Comparison of ENCODE assay signal across 8 mouse cellular contexts in genomic region chr17:24638840-24639239, GRCm38 (mm10). TPM values are rescaled to one million over a fixed set of nuclear protein-coding genes. Genes with fewer than 3 reads are reported as not detected.
A peak's percentile ranks its signal among the peaks of the same experiment; 100 is the strongest.
DNase-seq lines count a peak whose midpoint lies in the region; ATAC-seq and TF ChIP-seq lines count a peak whose summit lies in the region.

No protein-coding gene starts in this region.

- H3K4me2 ChIP-seq in liver, embryonic 12.5 days: no peak overlapping the region
- peak overlapping the region; percentile 25; the same call in 1 of the 2 replicates for H3K4me2 ChIP-seq in limb, embryonic 11.5 days (ENCODE audit: low read depth, severe bottlenecking)
- no peak overlapping the region for H3K4me2 ChIP-seq in stomach, embryonic 15.5 days

- no peak overlapping the region for H3K9ac ChIP-seq in liver, adult 2 months (ENCODE audit: low read depth, low read length)
- no peak overlapping the region for H3K9ac ChIP-seq in liver, embryonic 12.5 days
- H3K9ac ChIP-seq in limb, embryonic 11.5 days (ENCODE audit: low read length): peak overlapping the region; percentile 57
- H3K9ac ChIP-seq in stomach, embryonic 15.5 days: no peak overlapping the region

- no peak for TF ChIP-seq CTCF in liver, adult 2 months (IDR thresholded peaks at IDR 0.05; ENCODE audit: low read depth, low read length)

- no peak for ATAC-seq in liver, embryonic 12.5 days
- peak; percentile 7; the same call in 1 of the 2 replicates for ATAC-seq in limb, embryonic 11.5 days (ENCODE audit: insufficient number of reproducible peaks, low FRiP score, low TSS enrichment, low read depth)
- peak; percentile 79 for ATAC-seq in stomach, embryonic 15.5 days (ENCODE audit: insufficient read depth, low FRiP score, low read depth)

- no peaks in the 10 kb centered on the region for H3K79me2 ChIP-seq in liver, adult 2 months (ENCODE audit: control insufficient read depth, insufficient read depth, low read length)

- no peak overlapping the region for H3K27ac ChIP-seq in liver, adult 2 months (replicated peaks; ENCODE audit: insufficient read depth, low read depth, low read length)
- no peak overlapping the region for H3K27ac ChIP-seq in liver, embryonic 12.5 days
- peak overlapping the region; percentile 97 for H3K27ac ChIP-seq in limb, embryonic 11.5 days (replicated peaks; ENCODE audit: low read depth, low read length)
- peak overlapping the region; percentile 91 for H3K27ac ChIP-seq in stomach, embryonic 15.5 days

- no peaks in the 10 kb centered on the region for H3K9me3 ChIP-seq in liver, embryonic 12.5 days (replicated peaks)
- no peaks in the 10 kb centered on the region for H3K9me3 ChIP-seq in limb, embryonic 11.5 days (ENCODE audit: control insufficient read depth, low read length)
- H3K9me3 ChIP-seq in stomach, embryonic 15.5 days: no peaks in the 10 kb centered on the region

- no peak overlapping the region for H3K4me3 ChIP-seq in liver, adult 2 months (ENCODE audit: insufficient read depth, low read depth, low read length)
- H3K4me3 ChIP-seq in liver, embryonic 12.5 days: no peak overlapping the region
- H3K4me3 ChIP-seq in limb, embryonic 11.5 days (ENCODE audit: low read depth, low read length): no peak overlapping the region
- H3K4me3 ChIP-seq in stomach, embryonic 15.5 days (replicated peaks): no peak overlapping the region

- no peaks in the 10 kb centered on the region for H3K27me3 ChIP-seq in liver, adult 2 months (ENCODE audit: control insufficient read depth, insufficient read depth, low read length)
- no peaks in the 10 kb centered on the region for H3K27me3 ChIP-seq in liver, embryonic 12.5 days (replicated peaks)
- H3K27me3 ChIP-seq in limb, embryonic 11.5 days (ENCODE audit: control insufficient read depth, insufficient read depth, low read length): no peaks in the 10 kb centered on the region
- no peaks in the 10 kb centered on the region for H3K27me3 ChIP-seq in stomach, embryonic 15.5 days (replicated peaks)

- no peak for TF ChIP-seq POLR2A in liver, adult 2 months (IDR thresholded peaks at IDR 0.05; ENCODE audit: extremely low read depth, insufficient read depth, low read length)

- H3K4me1 ChIP-seq in liver, adult 2 months (ENCODE audit: control insufficient read depth, insufficient read depth, low read length): 0 out of 2 replicates have a peak, but pooled peaks cover 3% of the 10 kb centered on the region
- peaks cover 21% of the 10 kb centered on the region for H3K4me1 ChIP-seq in liver, embryonic 12.5 days
- peaks cover 23% of the 10 kb centered on the region for H3K4me1 ChIP-seq in limb, embryonic 11.5 days (ENCODE audit: control insufficient read depth, insufficient read depth, low read length)
- peaks cover 17% of the 10 kb centered on the region for H3K4me1 ChIP-seq in stomach, embryonic 15.5 days

- H3K36me3 ChIP-seq in liver, adult 2 months (ENCODE audit: control insufficient read depth, insufficient read depth, low read length): peaks cover 5% of the 10 kb centered on the region; the same call in 1 of the 2 replicates
- H3K36me3 ChIP-seq in liver, embryonic 12.5 days: peaks cover 15% of the 10 kb centered on the region; the same call in 1 of the 2 replicates
- peaks cover 8% of the 10 kb centered on the region for H3K36me3 ChIP-seq in limb, embryonic 11.5 days (ENCODE audit: control insufficient read depth, insufficient read depth, low read length)
- H3K36me3 ChIP-seq in stomach, embryonic 15.5 days: no peaks in the 10 kb centered on the region

- peak; percentile 44 for DNase-seq in liver, adult 2 months (ENCODE audit: extremely low read depth, low read depth, low spot score)
- DNase-seq in heart, postnatal 4 days: peak; percentile 81
- no peak for DNase-seq in limb, embryonic 11.5 days (ENCODE audit: low spot score)
- DNase-seq in left cerebral cortex, adult 9 months (ENCODE audit: low spot score in 2 of 2): no peak
- DNase-seq in thymus, postnatal 0 days (ENCODE audit: low spot score): no peak
- DNase-seq in right cerebral cortex, postnatal 36 days (ENCODE audit: low spot score in 2 of 2): no peak

- WGBS in liver, adult 2 months: 83% methylated on average over 9 of the region's 9 CpGs
- WGBS in liver, embryonic 12.5 days (ENCODE audit: insufficient replicate concordance): 73% methylated on average over 9 of the region's 9 CpGs
- 54% methylated on average over 9 of the region's 9 CpGs for WGBS in limb, embryonic 11.5 days
- WGBS in stomach, embryonic 15.5 days: 45% methylated on average over 9 of the region's 9 CpGs

RNA-seq across cellular contexts. Expression of gene Nthl1, which starts 6.4 kb away (rescaled TPM):
- 8.1 and 9.7 TPM in 2 replicates for total RNA-seq in liver, adult 2 months (2014; rRNA removed)
- 11.3 and 11.5 TPM in 2 replicates for polyA plus RNA-seq in liver, adult 2 months (2012; rRNA removed)
- 11.3 and 12.4 TPM in 2 replicates for polyA plus RNA-seq in liver, embryonic 12.5 days (2016; fragmentation: Nextera tagmentation; extraction: Ambion mirVana)
- 1 to 10 TPM; 4.0 TPM for total RNA-seq in heart, postnatal 4 days (2021)
- polyA plus RNA-seq in limb, embryonic 11.5 days (2014; fragmentation: Nextera tagmentation; extraction: Ambion mirVana): 19.5 and 23.2 TPM in 2 replicates
- 18.7 and 20.3 TPM in 2 replicates for polyA plus RNA-seq in stomach, embryonic 15.5 days (2015; fragmentation: Nextera tagmentation; extraction: Ambion mirVana)
- 8.2 and 10.4 TPM in 2 replicates for polyA plus RNA-seq in thymus, postnatal 0 days (2015; fragmentation: Nextera tagmentation; extraction: Ambion mirVana)

RNA-seq across cellular contexts. Expression of gene Tsc2, which starts 6.4 kb away (rescaled TPM):
- total RNA-seq in liver, adult 2 months (2014; rRNA removed): 19.5 and 27.9 TPM in 2 replicates
- 63.4 and 79.3 TPM in 2 replicates for polyA plus RNA-seq in liver, adult 2 months (2012; rRNA removed)
- polyA plus RNA-seq in liver, embryonic 12.5 days (2016; fragmentation: Nextera tagmentation; extraction: Ambion mirVana): 30.8 and 35.0 TPM in 2 replicates
- total RNA-seq in heart, postnatal 4 days (2021): 10 to 100 TPM; 82.9 to 87.9 TPM
- 62.7 and 66.8 TPM in 2 replicates for polyA plus RNA-seq in limb, embryonic 11.5 days (2014; fragmentation: Nextera tagmentation; extraction: Ambion mirVana)
- 45.4 TPM in 2 replicates for polyA plus RNA-seq in stomach, embryonic 15.5 days (2015; fragmentation: Nextera tagmentation; extraction: Ambion mirVana)
- 25.0 and 26.0 TPM in 2 replicates for polyA plus RNA-seq in thymus, postnatal 0 days (2015; fragmentation: Nextera tagmentation; extraction: Ambion mirVana)

RNA-seq across cellular contexts. Expression of gene Slc9a3r2, which starts 11.3 kb away (rescaled TPM):
- 8.8 and 13.6 TPM in 2 replicates for total RNA-seq in liver, adult 2 months (2014; rRNA removed)
- polyA plus RNA-seq in liver, adult 2 months (2012; rRNA removed): 24.9 and 31.5 TPM in 2 replicates
- polyA plus RNA-seq in liver, embryonic 12.5 days (2016; fragmentation: Nextera tagmentation; extraction: Ambion mirVana): 14.6 and 15.2 TPM in 2 replicates
- total RNA-seq in heart, postnatal 4 days (2021): 10 to 100 TPM; 61.8 to 75.0 TPM
- polyA plus RNA-seq in limb, embryonic 11.5 days (2014; fragmentation: Nextera tagmentation; extraction: Ambion mirVana): 59.3 and 60.4 TPM in 2 replicates
- 51.0 and 53.7 TPM in 2 replicates for polyA plus RNA-seq in stomach, embryonic 15.5 days (2015; fragmentation: Nextera tagmentation; extraction: Ambion mirVana)
- polyA plus RNA-seq in thymus, postnatal 0 days (2015; fragmentation: Nextera tagmentation; extraction: Ambion mirVana): 11.3 and 11.9 TPM in 2 replicates

RNA-seq across cellular contexts. Expression of gene Npw, which starts 19.4 kb away (rescaled TPM):
- not detected in 2 replicates for total RNA-seq in liver, adult 2 months (2014; rRNA removed)
- polyA plus RNA-seq in liver, adult 2 months (2012; rRNA removed): not detected in 2 replicates
- polyA plus RNA-seq in liver, embryonic 12.5 days (2016; fragmentation: Nextera tagmentation; extraction: Ambion mirVana): 0.33 TPM in 1 of 2 replicates, not detected in the other
- not detected for total RNA-seq in heart, postnatal 4 days (2021)
- polyA plus RNA-seq in limb, embryonic 11.5 days (2014; fragmentation: Nextera tagmentation; extraction: Ambion mirVana): 0.31 and 0.54 TPM in 2 replicates
- 0.30 and 0.46 TPM in 2 replicates for polyA plus RNA-seq in stomach, embryonic 15.5 days (2015; fragmentation: Nextera tagmentation; extraction: Ambion mirVana)
- 0.21 TPM in 1 of 2 replicates, not detected in the other for polyA plus RNA-seq in thymus, postnatal 0 days (2015; fragmentation: Nextera tagmentation; extraction: Ambion mirVana)

RNA-seq across cellular contexts. Expression of gene Zfp598, which starts 30.6 kb away (rescaled TPM):
- 11.1 and 16.0 TPM in 2 replicates for total RNA-seq in liver, adult 2 months (2014; rRNA removed)
- 67.8 and 106 TPM in 2 replicates for polyA plus RNA-seq in liver, adult 2 months (2012; rRNA removed)
- polyA plus RNA-seq in liver, embryonic 12.5 days (2016; fragmentation: Nextera tagmentation; extraction: Ambion mirVana): 19.7 and 20.4 TPM in 2 replicates
- total RNA-seq in heart, postnatal 4 days (2021): 10 to 100 TPM; 26.0 to 26.6 TPM
- 36.3 and 42.0 TPM in 2 replicates for polyA plus RNA-seq in limb, embryonic 11.5 days (2014; fragmentation: Nextera tagmentation; extraction: Ambion mirVana)
- 19.3 and 22.1 TPM in 2 replicates for polyA plus RNA-seq in stomach, embryonic 15.5 days (2015; fragmentation: Nextera tagmentation; extraction: Ambion mirVana)
- 11.6 and 14.5 TPM in 2 replicates for polyA plus RNA-seq in thymus, postnatal 0 days (2015; fragmentation: Nextera tagmentation; extraction: Ambion mirVana)

Comparison
In these comparisons a context has a peak if more than half of its experiments do, and no peak if none do; other contexts are left out.
1. DNase-seq: peak in liver, adult 2 months (single experiment) and heart, postnatal 4 days (single experiment); none in limb, embryonic 11.5 days (single experiment), left cerebral cortex, adult 9 months (0 of 2), thymus, postnatal 0 days (single experiment) and right cerebral cortex, postnatal 36 days (0 of 2).
2. H3K27ac ChIP-seq: peak in limb, embryonic 11.5 days (single experiment) and stomach, embryonic 15.5 days (single experiment); none in liver, adult 2 months (single experiment) and liver, embryonic 12.5 days (single experiment).